Mouse (Mus musculus): ENCODE data around the gene Batf. TPM values are rescaled to one million over a fixed set of nuclear protein-coding genes. Genes with fewer than 3 reads are reported as not detected.
A peak's percentile ranks its signal among the peaks of the same experiment; 100 is the strongest.

Batf gene
- polyA plus RNA-seq, 1 experiment from 2014 or later, result 4.1 TPM

DNA sequence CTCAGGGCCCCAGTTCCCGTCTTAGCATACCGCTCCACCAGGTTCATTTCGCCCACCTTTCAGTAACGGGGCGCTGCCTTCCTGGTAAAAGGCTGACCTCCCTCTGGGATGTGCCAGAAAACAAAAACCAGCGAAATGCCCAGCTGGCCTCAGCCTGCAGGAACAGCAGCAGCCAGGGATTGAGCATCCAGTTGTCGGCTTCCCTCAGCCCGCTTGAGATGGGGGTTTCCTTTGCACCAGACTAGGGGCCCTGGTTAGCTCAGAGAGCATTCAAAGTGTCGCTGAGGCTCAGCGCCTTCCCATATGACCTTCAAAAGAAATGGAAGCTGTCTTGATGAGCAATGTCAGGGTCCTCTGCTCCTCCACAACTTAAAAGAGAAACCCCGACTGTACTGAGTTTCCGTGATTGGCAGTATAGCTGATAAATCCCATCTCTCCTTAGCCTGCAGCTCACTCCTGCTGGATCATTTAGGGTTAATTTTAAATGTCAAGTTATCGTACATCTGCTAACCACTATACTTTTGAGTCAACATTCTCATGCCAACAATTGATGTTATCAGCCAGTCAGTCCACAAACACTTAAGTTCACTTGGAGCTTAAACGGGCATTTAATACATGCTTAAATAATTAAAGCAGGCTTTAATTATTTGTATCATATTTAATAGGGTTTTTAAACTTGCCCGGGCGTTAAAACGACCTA is 19.5 kb downstream of the Batf start:
- H3K27ac ChIP-seq, result peak overlapping the region; percentile 75
- H3K4me2 ChIP-seq, result peak overlapping the region; percentile 82
- H3K27me3 ChIP-seq, result no peaks in the 10 kb centered on the region
- peak overlapping the region; percentile 43 for H3K4me3 ChIP-seq
- no peaks in the 10 kb centered on the region for H3K36me3 ChIP-seq
- peaks cover 29% of the 10 kb centered on the region for H3K4me1 ChIP-seq
- H3K9me3 ChIP-seq, result no peaks in the 10 kb centered on the region
- no peak for ATAC-seq (ENCODE audit: insufficient number of reproducible peaks, low FRiP score, low TSS enrichment, low read depth)
- 7% methylated on average over 17 of the region's 17 CpGs for WGBS
- H3K9ac ChIP-seq, result peak overlapping the region; percentile 35; the same call in 1 of the 2 replicates

- Histone ChIP-seq H3K9me3 (no peaks in the 10 kb centered on the region), H3K4me1 (peaks cover 29% of the 10 kb centered on the region), H3K36me3 (no peaks in the 10 kb centered on the region), H3K27me3 (no peaks in the 10 kb centered on the region), H3K27ac (no peak overlapping the region), H3K9ac (no peak overlapping the region), H3K4me3 (no peak overlapping the region), H3K4me2 (no peak overlapping the region)
- no peak for ATAC-seq (ENCODE audit: insufficient number of reproducible peaks, low FRiP score, low TSS enrichment, low read depth)
- WGBS, result 70% methylated on average over 4 of the region's 4 CpGs
Measured at GRCm38 (mm10) chr12:85706906-85707305, 20.4 kb downstream of the Batf start.

DNA sequence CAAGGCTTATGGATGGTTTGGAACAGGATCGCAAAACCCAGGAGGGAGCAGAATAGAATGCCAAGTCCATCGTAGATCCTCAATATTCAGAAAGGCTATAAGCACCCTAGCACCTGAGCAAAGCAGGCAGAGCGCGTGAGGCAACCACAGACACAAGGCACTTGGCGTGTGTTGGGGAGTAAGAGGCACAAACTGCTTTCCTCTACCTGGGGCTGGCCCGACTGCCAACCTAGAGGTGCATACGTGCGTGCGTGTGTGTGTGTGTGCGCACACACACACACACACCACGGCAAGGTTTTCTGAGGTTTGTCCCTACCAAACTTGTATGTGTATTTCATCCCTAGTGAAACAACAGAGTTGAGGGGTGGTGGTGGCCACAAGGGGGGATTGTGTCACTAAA is 20.9 kb downstream of the Batf start:
- no peaks in the 10 kb centered on the region for H3K9me3 ChIP-seq
- H3K36me3 ChIP-seq, result no peaks in the 10 kb centered on the region
- H3K9ac ChIP-seq, result no peak overlapping the region
- no peak for ATAC-seq (ENCODE audit: insufficient number of reproducible peaks, low FRiP score, low TSS enrichment, low read depth)
- WGBS, result 83% methylated on average over 11 of the region's 11 CpGs
- H3K4me2 ChIP-seq, result no peak overlapping the region
- H3K27ac ChIP-seq, result no peak overlapping the region
- peaks cover 29% of the 10 kb centered on the region for H3K4me1 ChIP-seq
- H3K4me3 ChIP-seq, result no peak overlapping the region
- no peaks in the 10 kb centered on the region for H3K27me3 ChIP-seq

DNA sequence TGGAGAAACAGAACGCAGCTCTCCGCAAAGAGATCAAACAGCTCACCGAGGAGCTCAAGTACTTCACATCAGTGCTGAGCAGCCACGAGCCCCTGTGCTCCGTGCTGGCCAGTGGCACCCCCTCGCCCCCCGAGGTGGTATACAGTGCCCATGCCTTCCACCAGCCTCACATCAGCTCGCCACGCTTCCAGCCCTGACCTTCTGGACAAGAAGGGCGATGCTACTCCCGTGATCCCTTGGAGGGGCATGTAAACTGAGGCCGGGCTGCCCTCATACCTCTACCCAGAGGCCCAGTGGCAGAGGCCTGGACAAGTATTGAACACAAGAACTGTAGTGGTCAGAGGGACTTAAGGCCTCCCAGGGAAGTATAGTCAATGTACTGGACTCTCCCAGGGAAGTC is 22.1 kb downstream of the Batf start:
- Histone ChIP-seq H3K4me1 (peaks cover 27% of the 10 kb centered on the region), H3K4me3 (no peak overlapping the region), H3K27me3 (no peaks in the 10 kb centered on the region), H3K9me3 (no peaks in the 10 kb centered on the region), H3K36me3 (no peaks in the 10 kb centered on the region), H3K4me2 (no peak overlapping the region), H3K9ac (no peak overlapping the region), H3K27ac (no peak overlapping the region)
- WGBS, result 87% methylated on average over 12 of the region's 12 CpGs
- ATAC-seq (ENCODE audit: insufficient number of reproducible peaks, low FRiP score, low TSS enrichment, low read depth), result no peak

DNA sequence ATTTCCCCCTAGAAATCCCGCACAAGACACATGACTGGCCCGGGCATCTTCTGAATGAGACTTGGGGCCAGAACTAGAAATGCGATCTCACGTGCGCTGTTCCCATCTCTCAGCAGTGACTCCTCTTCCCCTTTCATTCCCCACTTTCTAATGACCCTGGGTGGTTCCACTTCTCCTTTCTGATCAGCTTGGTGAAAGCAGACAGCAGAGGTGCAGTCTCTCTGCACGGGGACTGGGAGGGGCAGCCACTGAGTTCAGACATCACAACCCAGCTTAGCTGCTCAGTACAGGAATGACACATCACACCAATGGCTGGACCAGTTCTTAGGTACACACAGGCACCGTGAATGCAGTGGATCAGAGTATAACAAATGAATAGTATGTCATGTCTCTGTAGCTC is 24.2 kb downstream of the Batf start:
- H3K36me3 ChIP-seq, result no peaks in the 10 kb centered on the region
- H3K4me2 ChIP-seq, result no peak overlapping the region
- peaks cover 12% of the 10 kb centered on the region for H3K4me1 ChIP-seq
- ATAC-seq (ENCODE audit: insufficient number of reproducible peaks, low FRiP score, low TSS enrichment, low read depth), result no peak
- H3K4me3 ChIP-seq, result no peak overlapping the region
- no peaks in the 10 kb centered on the region for H3K9me3 ChIP-seq
- 73% methylated on average over 7 of the region's 7 CpGs for WGBS
- no peak overlapping the region for H3K9ac ChIP-seq
- H3K27me3 ChIP-seq, result no peaks in the 10 kb centered on the region
- no peak overlapping the region for H3K27ac ChIP-seq

DNA sequence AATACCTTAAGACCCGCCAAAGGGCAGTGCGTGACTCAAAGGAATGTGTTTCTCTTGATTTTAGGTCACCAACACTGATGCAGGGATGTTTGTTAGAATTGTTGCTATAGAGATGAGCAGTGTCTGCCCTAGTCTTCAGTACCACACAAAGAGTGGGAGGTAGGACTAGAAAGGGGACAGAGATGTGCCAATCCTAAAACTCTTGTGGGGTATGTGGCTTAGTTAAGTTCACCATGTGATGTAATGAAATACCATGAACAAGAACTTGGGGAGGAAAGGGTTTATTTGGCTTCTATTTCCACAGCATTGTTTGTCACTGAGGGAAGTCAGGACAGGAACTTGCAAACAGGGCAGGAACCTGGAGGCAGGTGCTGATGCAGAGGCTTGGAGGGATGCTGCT is 26.1 kb downstream of the Batf start:
- no peaks in the 10 kb centered on the region for H3K36me3 ChIP-seq
- ATAC-seq (ENCODE audit: insufficient number of reproducible peaks, low FRiP score, low TSS enrichment, low read depth), result no peak
- no peak overlapping the region for H3K4me2 ChIP-seq
- no peaks in the 10 kb centered on the region for H3K9me3 ChIP-seq
- H3K27me3 ChIP-seq, result no peaks in the 10 kb centered on the region
- no peaks in the 10 kb centered on the region for H3K4me1 ChIP-seq
- WGBS, result 83% methylated on average over 2 of the region's 2 CpGs
- H3K27ac ChIP-seq, result no peak overlapping the region
- no peak overlapping the region for H3K9ac ChIP-seq
- no peak overlapping the region for H3K4me3 ChIP-seq

GRCm38 (mm10) chr12:85714126-85714525 is 27.7 kb downstream of the Batf start:
- no peaks in the 10 kb centered on the region for H3K27me3 ChIP-seq
- no peak overlapping the region for H3K4me2 ChIP-seq
- no peak for ATAC-seq (ENCODE audit: insufficient number of reproducible peaks, low FRiP score, low TSS enrichment, low read depth)
- H3K4me3 ChIP-seq, result no peak overlapping the region
- H3K4me1 ChIP-seq, result no peaks in the 10 kb centered on the region
- no peak overlapping the region for H3K27ac ChIP-seq
- 92% methylated on average over 5 of the region's 5 CpGs for WGBS
- no peaks in the 10 kb centered on the region for H3K36me3 ChIP-seq
- no peaks in the 10 kb centered on the region for H3K9me3 ChIP-seq
- H3K9ac ChIP-seq, result no peak overlapping the region

DNA sequence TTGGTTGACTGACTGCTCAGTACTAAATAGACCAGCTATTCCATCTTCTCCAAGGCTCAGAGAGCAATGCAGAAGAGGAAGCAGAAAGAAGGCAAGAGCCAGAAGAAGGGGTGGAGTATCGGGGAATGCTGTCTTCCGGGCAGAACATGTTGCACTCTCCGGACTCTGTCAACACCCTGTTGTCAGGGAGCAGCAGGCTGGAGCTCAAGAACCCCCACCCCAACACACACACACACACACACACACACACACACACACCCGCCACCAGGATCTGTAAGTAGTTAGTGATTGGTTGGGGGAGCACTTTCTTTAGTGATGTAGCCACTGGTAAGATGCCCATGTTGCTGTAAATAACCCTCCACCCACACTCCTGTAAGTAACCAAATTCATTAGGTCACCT is 38.8 kb downstream of the Batf start:
- Histone ChIP-seq H3K4me1 (peaks cover 7% of the 10 kb centered on the region; the same call in 1 of the 2 replicates), H3K27ac (no peak overlapping the region), H3K9me3 (no peaks in the 10 kb centered on the region), H3K27me3 (no peaks in the 10 kb centered on the region), H3K9ac (no peak overlapping the region), H3K4me3 (no peak overlapping the region), H3K36me3 (no peaks in the 10 kb centered on the region), H3K4me2 (no peak overlapping the region)
- no peak for ATAC-seq (ENCODE audit: insufficient number of reproducible peaks, low FRiP score, low TSS enrichment, low read depth)
- 62% methylated on average over 4 of the region's 4 CpGs for WGBS

- Histone ChIP-seq H3K9ac (no peak overlapping the region), H3K4me2 (no peak overlapping the region), H3K4me1 (peaks cover 7% of the 10 kb centered on the region; the same call in 1 of the 2 replicates), H3K36me3 (no peaks in the 10 kb centered on the region), H3K9me3 (no peaks in the 10 kb centered on the region), H3K27ac (no peak overlapping the region), H3K4me3 (no peak overlapping the region), H3K27me3 (no peaks in the 10 kb centered on the region)
- no peak for ATAC-seq (ENCODE audit: insufficient number of reproducible peaks, low FRiP score, low TSS enrichment, low read depth)
- WGBS, result 66% methylated on average over 6 of the region's 6 CpGs
Measured at GRCm38 (mm10) chr12:85726729-85727397, 40.4 kb downstream of the Batf start.

GRCm38 (mm10) chr12:85728181-85728580 is 41.7 kb downstream of the Batf start:
- Histone ChIP-seq H3K9me3 (no peaks in the 10 kb centered on the region), H3K9ac (no peak overlapping the region), H3K27ac (no peak overlapping the region), H3K4me3 (no peak overlapping the region), H3K27me3 (no peaks in the 10 kb centered on the region), H3K4me2 (no peak overlapping the region), H3K36me3 (no peaks in the 10 kb centered on the region), H3K4me1 (peaks cover 7% of the 10 kb centered on the region; the same call in 1 of the 2 replicates)
- 64% methylated on average over 7 of the region's 7 CpGs for WGBS
- no peak for ATAC-seq (ENCODE audit: insufficient number of reproducible peaks, low FRiP score, low TSS enrichment, low read depth)

- H3K9me3 ChIP-seq, result no peaks in the 10 kb centered on the region
Measured at GRCm38 (mm10) chr12:85729022-85729944, 42.8 kb downstream of the Batf start.

DNA sequence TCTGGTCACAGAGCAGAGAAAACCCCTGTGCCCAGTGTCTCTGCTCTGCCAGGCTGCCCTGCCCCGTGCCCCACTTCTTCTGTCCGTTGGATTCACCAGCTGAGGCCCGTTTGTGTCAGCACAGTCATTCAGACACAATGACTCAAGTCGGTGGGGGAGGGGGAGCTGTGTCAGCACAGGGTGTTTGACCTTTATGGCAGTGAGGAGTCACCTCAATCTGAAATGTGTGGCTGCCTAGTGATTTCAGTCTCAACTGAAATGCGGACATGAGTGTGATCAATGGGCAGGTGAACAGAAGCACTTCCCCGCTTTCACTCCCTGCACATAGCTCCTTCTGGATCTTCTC is 43.4 kb downstream of the Batf start:
- no peaks in the 10 kb centered on the region for H3K27me3 ChIP-seq
- H3K4me3 ChIP-seq, result no peak overlapping the region
- peaks cover 7% of the 10 kb centered on the region; the same call in 1 of the 2 replicates for H3K4me1 ChIP-seq
- ATAC-seq (ENCODE audit: insufficient number of reproducible peaks, low FRiP score, low TSS enrichment, low read depth), result no peak
- no peak overlapping the region for H3K27ac ChIP-seq
- no peak overlapping the region for H3K9ac ChIP-seq
- no peaks in the 10 kb centered on the region for H3K36me3 ChIP-seq
- H3K9me3 ChIP-seq, result no peaks in the 10 kb centered on the region
- WGBS, result 65% methylated on average over 6 of the region's 6 CpGs
- no peak overlapping the region for H3K4me2 ChIP-seq

More at GRCm38 (mm10) chr12:85729022-85729944, 42.8 kb downstream of the Batf start:
- Histone ChIP-seq H3K36me3 (no peaks in the 10 kb centered on the region), H3K9ac (no peak overlapping the region), H3K4me3 (no peak overlapping the region), H3K27me3 (no peaks in the 10 kb centered on the region), H3K27ac (no peak overlapping the region), H3K4me2 (no peak overlapping the region), H3K4me1 (peaks cover 7% of the 10 kb centered on the region; the same call in 1 of the 2 replicates)
- no peak for ATAC-seq (ENCODE audit: insufficient number of reproducible peaks, low FRiP score, low TSS enrichment, low read depth)
- 34% methylated on average over 17 of the region's 17 CpGs for WGBS
